Mouse (Mus musculus) brain, embryonic 14.5 days (tissue): ENCODE data around the gene Utp4.

Source experiments
- CTCF ChIP-seq: fragments of 200-500 bp; IDR thresholded peaks from 2 replicates; pipeline ENCODE4 v1.5.1; 2012; ENCODE audit warnings: inconsistent platforms, mild to moderate bottlenecking, moderate library complexity, borderline replicate concordance; ENCODE audit not compliant: insufficient read depth, insufficient read length; ENCODE audit errors: extremely low read depth
- POLR2A ChIP-seq: fragments of 200-500 bp; IDR thresholded peaks from 2 replicates; pipeline ENCODE4 v1.6.1; 2012; ENCODE audit warnings: mild to moderate bottlenecking, inconsistent platforms, borderline replicate concordance; ENCODE audit not compliant: poor library complexity, insufficient read depth, insufficient read length, severe bottlenecking; ENCODE audit errors: extremely low read depth

DNA sequence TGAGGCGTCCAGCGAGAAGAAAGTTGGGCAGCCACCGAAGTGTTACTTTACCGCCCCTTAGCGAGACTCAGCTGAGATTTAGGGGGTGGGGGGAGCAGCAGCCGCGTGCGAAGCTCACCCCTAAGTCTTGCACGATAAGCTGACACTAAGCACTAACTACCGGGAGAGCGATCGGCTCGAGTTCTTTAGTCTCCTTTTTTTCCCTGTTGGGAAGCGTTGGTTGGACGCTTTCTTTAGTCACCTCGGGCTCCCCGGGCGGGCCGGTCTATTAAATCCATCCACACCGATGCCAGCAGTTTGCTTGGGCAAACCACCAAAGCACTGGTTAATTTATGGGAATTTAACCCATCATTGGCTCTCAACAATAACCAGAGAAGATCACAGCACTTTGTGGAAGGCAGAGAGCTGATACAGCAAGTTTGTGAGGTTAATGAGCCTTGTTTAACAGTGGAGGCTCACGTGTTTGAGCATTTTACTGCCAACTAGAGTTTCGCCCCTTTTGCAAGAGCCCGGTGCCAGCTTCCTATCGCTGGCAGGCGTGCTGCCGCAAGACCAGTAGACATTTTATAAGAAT, 43.1 kb downstream of the Utp4 start:
- TF ChIP-seq POLR2A (no peak), CTCF (no peak)
